Mouse (Mus musculus) small intestine, adult 2 months (tissue): ENCODE results near the gene Gm20388. TPM values are rescaled to one million over a fixed set of nuclear protein-coding genes. Genes with fewer than 3 reads are reported as not detected.
"Not testable (repeated sequence)": the region's sequence is repeated elsewhere in the genome, so short reads cannot be mapped to it uniquely, and the experiment has no call there.

ENCODE experiments used
- H3K27ac ChIP-seq: fragments of 200-500 bp; 2 replicates; pipeline ENCODE4 v1.5.1; 2012; ENCODE audit warnings: low read depth, low read length, control low read depth, inconsistent platforms; ENCODE audit not compliant: insufficient read depth
- H3K27me3 ChIP-seq: fragments of 200-500 bp; 2 replicates; pipeline ENCODE4 v1.6.1; 2012; ENCODE audit warnings: mild to moderate bottlenecking, moderate library complexity, low read length, inconsistent platforms; ENCODE audit not compliant: control insufficient read depth, insufficient read depth
- H3K36me3 ChIP-seq: fragments of 200-500 bp; 2 replicates; pipeline ENCODE4 v1.6.1; 2012; ENCODE audit warnings: mild to moderate bottlenecking, low read length, control low read depth, inconsistent platforms; ENCODE audit not compliant: control insufficient read depth, insufficient read depth
- H3K4me1 ChIP-seq: fragments of 200-500 bp; 2 replicates; pipeline ENCODE4 v1.6.1; 2012; ENCODE audit warnings: low read length, inconsistent platforms, mixed read lengths; ENCODE audit not compliant: control insufficient read depth, insufficient read depth, insufficient read length
- H3K4me3 ChIP-seq: fragments of 200-500 bp; 2 replicates; pipeline ENCODE4 v1.5.1; 2012; ENCODE audit warnings: low read depth, mild to moderate bottlenecking, control low read depth, inconsistent platforms, low read length, moderate library complexity
- CTCF ChIP-seq: fragments of 200-500 bp; IDR thresholded peaks from 2 replicates; pipeline ENCODE4 v1.5.1; 2012; ENCODE audit warnings: low read depth, mild to moderate bottlenecking, control low read depth, inconsistent platforms, low read length, moderate library complexity, mixed read lengths; ENCODE audit not compliant: insufficient replicate concordance, insufficient read length; ENCODE audit errors: extremely low read depth
- POLR2A ChIP-seq: fragments of 200-500 bp; IDR thresholded peaks from 2 replicates; pipeline ENCODE4 v1.6.1; 2012; ENCODE audit warnings: low read depth, mild to moderate bottlenecking, control low read depth, inconsistent platforms, low read length, moderate library complexity
- WGBS: fragments of 180-500 bp; shearing (Covaris S2); methylation state at CpG from one replicate; pipeline ENCODE4 v1.1.7; 2018; 5-methylcytosine and 5-hydroxymethylcytosine counted together
- polyA plus RNA-seq: library from polyadenylated mRNA; depleted of rRNA; stranded (reverse); fragments of >200 nt; gene quantifications from 2 replicates; pipeline ENCODE4 v1.2.3, GENCODE M21; 2012

Gene Gm20388
- polyA plus RNA-seq, 1 experiment, result 37.3 TPM

- 92% methylated on average over 5 of the region's 5 CpGs for WGBS
- no peaks in the 10 kb centered on the region for H3K27me3 ChIP-seq
- no peak for TF ChIP-seq CTCF
- H3K4me3 ChIP-seq, result no peak overlapping the region
- no peak overlapping the region for H3K27ac ChIP-seq
- peaks cover 34% of the 10 kb centered on the region for H3K36me3 ChIP-seq
- H3K4me1 ChIP-seq, result peaks cover 6% of the 10 kb centered on the region
These were observed 1682.7 kb downstream of the Gm20388 start for GRCm38 (mm10) chr8:121593293-121593692.

GRCm38 (mm10) chr8:121593983-121594382 lies 1683.3 kb downstream of the Gm20388 start:
- Histone ChIP-seq H3K27ac (no peak overlapping the region), H3K4me1 (peaks cover 6% of the 10 kb centered on the region), H3K27me3 (no peaks in the 10 kb centered on the region), H3K4me3 (no peak overlapping the region), H3K36me3 (peaks cover 34% of the 10 kb centered on the region)
- no peak for TF ChIP-seq CTCF
- TF ChIP-seq POLR2A, result no peak
- WGBS, result 81% methylated on average over 9 of the region's 9 CpGs

DNA sequence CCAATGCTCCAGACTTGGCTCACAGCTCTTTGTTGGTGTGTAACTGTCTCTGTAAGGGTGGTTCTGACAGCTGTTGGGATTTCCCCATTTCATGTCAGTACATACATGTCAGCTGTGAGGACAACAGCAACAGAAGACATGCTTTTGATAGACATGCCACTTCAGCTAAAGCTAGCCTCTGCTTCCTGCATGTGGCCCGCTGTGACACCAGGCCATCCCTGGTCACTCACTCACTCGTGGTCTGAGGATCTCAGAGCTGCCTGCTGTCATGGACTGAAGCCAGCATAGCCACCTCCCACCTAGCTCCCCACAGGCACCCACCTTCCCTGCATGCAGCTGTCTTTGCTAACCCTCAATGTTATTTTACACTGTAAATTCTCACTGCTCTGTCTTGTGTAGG lies 1686.9 kb downstream of the Gm20388 start:
- WGBS, result 59% methylated on average over 2 of the region's 2 CpGs
- H3K27me3 ChIP-seq, H3K27ac ChIP-seq, H3K4me1 ChIP-seq, H3K4me3 ChIP-seq: not testable (repeated sequence)
- H3K36me3 ChIP-seq, result peaks cover 56% of the 10 kb centered on the region

DNA sequence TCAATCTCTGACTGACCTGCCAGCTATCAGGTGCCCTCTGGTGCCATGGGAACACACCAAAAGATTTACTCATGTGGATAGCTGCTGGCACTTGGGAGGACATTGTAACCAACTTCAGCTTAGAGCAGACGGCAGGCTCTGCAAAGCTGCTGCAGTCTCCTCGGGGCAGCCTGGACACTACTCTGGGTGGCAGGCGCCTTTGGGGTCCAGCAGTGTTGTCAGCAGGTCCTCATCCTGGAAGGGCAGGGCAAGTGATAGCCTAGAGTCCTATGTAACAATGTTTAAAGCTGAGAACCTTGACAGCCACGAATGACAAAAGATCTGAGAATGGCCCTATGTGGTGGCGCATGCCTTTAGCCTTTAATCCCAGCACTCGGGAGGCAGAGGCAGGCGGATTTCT lies 1687.5 kb downstream of the Gm20388 start:
- no peak for TF ChIP-seq POLR2A
- no peak for TF ChIP-seq CTCF
- H3K36me3 ChIP-seq, result peaks cover 58% of the 10 kb centered on the region
- H3K27ac ChIP-seq, result no peak overlapping the region
- H3K4me1 ChIP-seq, result no peaks in the 10 kb centered on the region
- H3K27me3 ChIP-seq, result no peaks in the 10 kb centered on the region
- WGBS, result 89% methylated on average over 7 of the region's 7 CpGs
- H3K4me3 ChIP-seq, result no peak overlapping the region

DNA sequence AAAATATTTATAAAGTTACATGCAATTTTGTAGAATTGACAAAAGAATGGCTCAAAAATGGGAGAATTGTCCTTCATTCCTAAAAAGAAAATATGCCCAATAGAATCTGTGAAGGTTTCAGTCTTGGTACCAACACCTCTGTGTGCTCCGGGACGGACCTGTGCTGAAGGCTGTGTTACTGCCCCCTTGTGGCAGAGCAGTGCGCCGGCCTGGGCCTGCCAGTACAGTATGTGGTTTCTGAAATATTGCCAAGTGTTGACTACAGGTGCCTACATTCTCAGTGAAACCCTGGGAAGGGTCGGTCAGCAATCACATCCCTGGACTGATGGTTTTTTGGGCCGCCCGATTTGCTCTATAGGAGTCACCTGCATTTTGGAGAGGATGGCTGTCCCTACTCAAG lies 1688.3 kb downstream of the Gm20388 start:
- H3K27ac ChIP-seq, result no peak overlapping the region
- no peak overlapping the region for H3K4me3 ChIP-seq
- H3K4me1 ChIP-seq, result no peaks in the 10 kb centered on the region
- 22% methylated on average over 7 of the region's 7 CpGs for WGBS
- TF ChIP-seq CTCF (peak; percentile 96), POLR2A (no peak)
- H3K27me3 ChIP-seq, result no peaks in the 10 kb centered on the region
- peaks cover 58% of the 10 kb centered on the region for H3K36me3 ChIP-seq

DNA sequence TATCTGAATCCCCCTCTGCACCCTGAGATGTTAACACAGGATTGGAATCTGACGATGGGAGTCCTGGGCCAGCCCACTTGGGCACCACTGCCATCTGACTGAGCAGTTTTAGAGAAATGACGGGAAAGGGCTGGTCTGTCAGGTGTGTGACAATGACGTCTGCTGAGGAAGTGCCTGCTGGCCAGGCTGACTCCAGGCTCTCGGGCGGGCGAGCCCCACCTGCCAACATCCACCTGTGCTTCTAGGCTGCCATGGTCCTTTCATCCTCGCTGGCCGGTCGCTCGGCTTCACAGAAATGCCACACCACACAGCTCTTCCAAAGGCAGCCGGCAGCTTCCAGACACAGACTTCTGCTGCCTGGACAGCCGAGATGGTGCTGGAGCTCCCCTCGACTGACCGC lies 1689.2 kb downstream of the Gm20388 start:
- WGBS, result 88% methylated on average over 14 of the region's 14 CpGs
- no peak for TF ChIP-seq CTCF
- TF ChIP-seq POLR2A, result no peak
- peaks cover 59% of the 10 kb centered on the region for H3K36me3 ChIP-seq

GRCm38 (mm10) chr8:121602411-121602810 lies 1691.8 kb downstream of the Gm20388 start:
- TF ChIP-seq POLR2A (no peak), CTCF (no peak)
- no peaks in the 10 kb centered on the region for H3K4me1 ChIP-seq
- H3K36me3 ChIP-seq, result peaks cover 60% of the 10 kb centered on the region
- H3K27me3 ChIP-seq, result no peaks in the 10 kb centered on the region
- H3K27ac ChIP-seq, result no peak overlapping the region
- WGBS, result 93% methylated on average over 12 of the region's 12 CpGs
- H3K4me3 ChIP-seq, result no peak overlapping the region

More for the DNA sequence above, 1689.2 kb downstream of the Gm20388 start:
- Histone ChIP-seq H3K4me1 (no peaks in the 10 kb centered on the region), H3K4me3 (no peak overlapping the region), H3K27me3 (no peaks in the 10 kb centered on the region), H3K27ac (no peak overlapping the region)

DNA sequence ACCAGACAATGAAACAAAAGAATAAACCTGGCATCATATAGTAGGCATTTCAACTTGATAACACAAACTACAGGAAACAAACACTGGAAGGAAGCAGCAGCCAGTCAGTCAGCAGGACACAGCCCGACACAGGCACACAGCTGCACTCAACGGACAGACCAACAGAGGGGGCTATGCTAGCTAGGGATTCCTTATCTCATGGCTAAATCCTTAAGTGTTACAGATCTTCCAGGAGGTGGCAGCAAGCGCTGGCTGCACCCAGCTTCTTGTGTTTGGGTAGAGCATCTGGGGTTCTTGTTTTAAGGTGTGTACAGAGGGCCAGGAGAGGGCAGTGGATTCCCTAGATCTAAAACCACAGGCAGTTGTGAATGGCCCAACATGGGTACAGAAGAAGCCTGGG lies 1692.2 kb downstream of the Gm20388 start:
- Histone ChIP-seq H3K4me3 (no peak overlapping the region), H3K27me3 (no peaks in the 10 kb centered on the region), H3K27ac (no peak overlapping the region), H3K4me1 (no peaks in the 10 kb centered on the region), H3K36me3 (peaks cover 58% of the 10 kb centered on the region)
- 14% methylated on average over 3 of the region's 3 CpGs for WGBS
- TF ChIP-seq POLR2A, result no peak
- TF ChIP-seq CTCF, result peak; percentile 89; the same call in 1 of the 2 replicates
